ENCODE assay signal across 14 mouse cellular contexts in the genomic region with DNA sequence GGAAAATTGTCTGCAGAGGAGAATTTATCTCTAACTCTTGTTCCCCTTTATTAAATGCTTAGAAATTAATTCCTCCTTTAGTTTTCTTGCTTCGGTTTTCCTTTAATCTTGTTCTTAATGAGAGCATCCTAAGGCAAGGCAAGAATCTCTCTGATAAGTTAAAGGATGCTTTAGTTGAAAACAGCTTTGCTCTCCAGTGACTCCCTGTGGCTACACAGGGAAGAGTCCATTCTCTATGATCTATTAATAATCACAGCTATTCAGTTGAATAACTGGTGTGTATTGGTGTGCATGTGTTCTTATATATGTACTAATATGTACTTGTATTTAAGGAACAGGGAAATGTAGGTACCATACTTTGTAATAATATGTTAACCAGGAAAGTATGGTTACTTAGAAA. TPM values are rescaled to one million over a fixed set of nuclear protein-coding genes. Genes with fewer than 3 reads are reported as not detected.
DNase-seq lines count a peak whose midpoint lies in the region; ATAC-seq and TF ChIP-seq lines count a peak whose summit lies in the region.
"Had no signal": no experiment of that assay in that cellular context is flagged by ENCODE, and none has a peak within 500 bp of the region (broad histone marks: within the 10 kb centered on the region; RNA-seq: fewer than 3 reads in every experiment).

No protein-coding gene starts in this region.

- intact Hi-C loops in gastrocnemius, postnatal 14 days (cut with DNase I; ENCODE audit: low total_unique reads): no loop called here

- no peak overlapping the region for H3K4me2 ChIP-seq in intestine, postnatal 0 days (replicated peaks; ENCODE audit: low read depth)
- H3K4me2 ChIP-seq in intestine, embryonic 15.5 days (replicated peaks): no peak overlapping the region
- H3K4me2 ChIP-seq: embryonic facial prominence, embryonic 15.5 days; neural tube, embryonic 12.5 days had no signal

- no peaks in the 10 kb centered on the region for H3K27me3 ChIP-seq in intestine, postnatal 0 days (replicated peaks; ENCODE audit: control insufficient read depth, insufficient read depth, low read length)
- H3K27me3 ChIP-seq in intestine, embryonic 15.5 days (replicated peaks): no peaks in the 10 kb centered on the region
- H3K27me3 ChIP-seq: embryonic facial prominence, embryonic 15.5 days; neural tube, embryonic 12.5 days had no signal

- no peak overlapping the region for H3K4me3 ChIP-seq in intestine, postnatal 0 days (ENCODE audit: low read depth, low read length)
- no peak overlapping the region for H3K4me3 ChIP-seq in intestine, embryonic 15.5 days (replicated peaks)
- H3K4me3 ChIP-seq: embryonic facial prominence, embryonic 15.5 days; neural tube, embryonic 12.5 days had no signal

- H3K4me1 ChIP-seq in intestine, postnatal 0 days (replicated peaks; ENCODE audit: control insufficient read depth, insufficient read depth, low read length): no peaks in the 10 kb centered on the region
- no peaks in the 10 kb centered on the region for H3K4me1 ChIP-seq in intestine, embryonic 15.5 days (replicated peaks)
- H3K4me1 ChIP-seq: embryonic facial prominence, embryonic 15.5 days; neural tube, embryonic 12.5 days had no signal

- WGBS in intestine, postnatal 0 days: 63% methylated on average over 1 of the region's 1 CpGs
- 67% methylated on average over 1 of the region's 1 CpGs for WGBS in intestine, embryonic 15.5 days

- no peaks in the 10 kb centered on the region for H3K9me3 ChIP-seq in intestine, postnatal 0 days (ENCODE audit: control insufficient read depth)
- no peaks in the 10 kb centered on the region for H3K9me3 ChIP-seq in intestine, embryonic 15.5 days
- H3K9me3 ChIP-seq: embryonic facial prominence, embryonic 15.5 days; neural tube, embryonic 12.5 days had no signal

- H3K9ac ChIP-seq in intestine, postnatal 0 days (ENCODE audit: low read depth, low read length): no peak overlapping the region
- H3K9ac ChIP-seq in intestine, embryonic 15.5 days: no peak overlapping the region
- H3K9ac ChIP-seq: embryonic facial prominence, embryonic 15.5 days; neural tube, embryonic 12.5 days had no signal

- ATAC-seq in intestine, postnatal 0 days: no peak
- no peak for ATAC-seq in intestine, embryonic 15.5 days

- no peak overlapping the region for H3K27ac ChIP-seq in intestine, postnatal 0 days (ENCODE audit: low read depth, low read length)
- H3K27ac ChIP-seq in intestine, embryonic 15.5 days: no peak overlapping the region
- H3K27ac ChIP-seq: embryonic facial prominence, embryonic 15.5 days; neural tube, embryonic 12.5 days had no signal

- no peaks in the 10 kb centered on the region for H3K36me3 ChIP-seq in intestine, postnatal 0 days (ENCODE audit: control insufficient read depth, insufficient read depth)
- H3K36me3 ChIP-seq in intestine, embryonic 15.5 days: no peaks in the 10 kb centered on the region
- H3K36me3 ChIP-seq: embryonic facial prominence, embryonic 15.5 days; neural tube, embryonic 12.5 days had no signal

- DNase-seq in cerebellum, postnatal 10 days: peak; percentile 44
- DNase-seq in cerebellum, adult 9-11 months: no peak
- peak; percentile 24 to 34 for DNase-seq in right cerebral cortex, postnatal 10 days (ENCODE audit: low spot score in 2 of 2)
- DNase-seq in right cerebral cortex, postnatal 4 days: no peak
- DNase-seq in gastrocnemius, postnatal 14 days: no peak
- DNase-seq in gastrocnemius, postnatal 25 days: no peak
- DNase-seq: kidney, postnatal 14 days had no signal

- peak; percentile 59 for TF ChIP-seq CTCF in intestine, postnatal 0 days (IDR thresholded peaks at IDR 0.05; ENCODE audit: low read depth)

RNA-seq across cellular contexts. Expression of gene Adarb2, which starts 28.9 kb away (rescaled TPM):
- polyA plus RNA-seq in intestine, postnatal 0 days (2015; fragmentation: Nextera tagmentation; extraction: Ambion mirVana): 0.14 and 0.22 TPM in 2 replicates
- 0.35 and 0.51 TPM in 2 replicates for polyA plus RNA-seq in intestine, embryonic 15.5 days (2015; fragmentation: Nextera tagmentation; extraction: Ambion mirVana)
- total RNA-seq in gastrocnemius, postnatal 14 days (2021): under 1 TPM; 0.06 to 0.07 TPM
- total RNA-seq in gastrocnemius, postnatal 25 days (2021): not detected
- total RNA-seq: gastrocnemius, adult 8-10 months; heart, postnatal 25 days had no signal
- polyA plus RNA-seq: liver, adult 2 months had no signal

Comparison
In these comparisons a context has a peak if more than half of its experiments do, and no peak if none do; other contexts are left out.
1. DNase-seq: peak in cerebellum, postnatal 10 days (2 of 2) and right cerebral cortex, postnatal 10 days (2 of 2); none in cerebellum, adult 9-11 months (single experiment), right cerebral cortex, postnatal 4 days (single experiment), gastrocnemius, postnatal 14 days (single experiment) and gastrocnemius, postnatal 25 days (single experiment).